Mouse (Mus musculus) hindbrain, embryonic 16.5 days (tissue): ENCODE results near the gene Dlx1. TPM values are rescaled to one million over a fixed set of nuclear protein-coding genes. Genes with fewer than 3 reads are reported as not detected.
A peak's percentile ranks its signal among the peaks of the same experiment; 100 is the strongest.

Experiments
- ATAC-seq: fragments of 200-750 bp; cut with Nextera tagmentation; 2 replicates; pipeline ENCODE4 v1.8.0; 2017; ENCODE audit warnings: moderate TSS enrichment, moderate library complexity
- H3K27ac ChIP-seq: fragments of 300-500 bp; sonication (generic); 2 replicates; pipeline ENCODE4 v1.5.1; 2014; ENCODE audit warnings: low read depth, mild to moderate bottlenecking, control low read depth, low read length, moderate library complexity
- H3K27me3 ChIP-seq: fragments of 300-500 bp; sonication (generic); replicated peaks from 2 replicates; pipeline ENCODE4 v1.6.1; 2014; ENCODE audit warnings: low read length; ENCODE audit not compliant: control insufficient read depth, insufficient read depth
- H3K36me3 ChIP-seq: fragments of 300-500 bp; sonication (generic); 2 replicates; pipeline ENCODE4 v1.6.1; 2014; ENCODE audit warnings: mild to moderate bottlenecking, low read length, moderate library complexity, mixed read lengths; ENCODE audit not compliant: control insufficient read depth, insufficient read depth
- H3K4me1 ChIP-seq: fragments of 300-500 bp; sonication (generic); 2 replicates; pipeline ENCODE4 v1.6.1; 2014; ENCODE audit warnings: low read depth, low read length; ENCODE audit not compliant: control insufficient read depth, insufficient read depth
- H3K4me2 ChIP-seq: fragments of 300-500 bp; sonication (generic); 2 replicates; pipeline ENCODE4 v1.6.1; 2014; ENCODE audit warnings: mild to moderate bottlenecking, low read length, control low read depth, moderate library complexity
- H3K4me3 ChIP-seq: fragments of 300-500 bp; sonication (generic); 2 replicates; pipeline ENCODE4 v1.5.1; 2014; ENCODE audit warnings: mild to moderate bottlenecking, low read length, control low read depth, moderate library complexity
- H3K9ac ChIP-seq: fragments of 300-500 bp; sonication (generic); 2 replicates; pipeline ENCODE4 v1.6.1; 2014; ENCODE audit warnings: low read depth, mild to moderate bottlenecking, control low read depth, low read length, moderate library complexity
- H3K9me3 ChIP-seq: fragments of 300-500 bp; sonication (generic); 2 replicates; pipeline ENCODE4 v1.6.1; 2014; ENCODE audit warnings: mild to moderate bottlenecking, low read length, moderate library complexity; ENCODE audit not compliant: control insufficient read depth
- WGBS: fragments of 180-500 bp; shearing (Covaris S2); extraction: QIAGEN DNeasy Blood & Tissue Kit; methylation state at CpG from one replicate; pipeline ENCODE4 v1.1.7; 2014; 5-methylcytosine and 5-hydroxymethylcytosine counted together
- polyA plus RNA-seq: library from polyadenylated mRNA; unstranded; fragments of >200 nt; fragmentation: Nextera tagmentation; extraction: Ambion mirVana; gene quantifications from 2 replicates; pipeline ENCODE4 v1.2.1, GENCODE M21; 2015

Gene Dlx1
- polyA plus RNA-seq, 1 experiment from 2014 or later = 0.09 TPM

- Histone ChIP-seq H3K9ac (no peak overlapping the region), H3K4me3 (no peak overlapping the region), H3K9me3 (no peaks in the 10 kb centered on the region), H3K27me3 (peaks cover 53% of the 10 kb centered on the region), H3K4me2 (no peak overlapping the region), H3K4me1 (peaks cover 5% of the 10 kb centered on the region), H3K36me3 (no peaks in the 10 kb centered on the region), H3K27ac (no peak overlapping the region)
- 1% methylated on average over 43 of the region's 43 CpGs for WGBS
- no peak for ATAC-seq
Observed at GRCm38 (mm10) chr2:71531990-71532970, 4.4 kb downstream of the Dlx1 start.

- 7% methylated on average over 5 of the region's 5 CpGs for WGBS
- Histone ChIP-seq H3K36me3 (no peaks in the 10 kb centered on the region), H3K27ac (no peak overlapping the region), H3K4me2 (no peak overlapping the region), H3K4me3 (no peak overlapping the region), H3K27me3 (peaks cover 54% of the 10 kb centered on the region), H3K9me3 (no peaks in the 10 kb centered on the region), H3K9ac (no peak overlapping the region), H3K4me1 (peaks cover 5% of the 10 kb centered on the region)
- ATAC-seq = no peak
Observed at GRCm38 (mm10) chr2:71533094-71533493, 5.2 kb downstream of the Dlx1 start.

- no peak overlapping the region for H3K9ac ChIP-seq
- no peaks in the 10 kb centered on the region for H3K36me3 ChIP-seq
- H3K27me3 ChIP-seq = peaks cover 55% of the 10 kb centered on the region
- no peak overlapping the region for H3K4me2 ChIP-seq
- peaks cover under 1% of the 10 kb centered on the region for H3K4me1 ChIP-seq
- no peak overlapping the region for H3K27ac ChIP-seq
- 2% methylated on average over 20 of the region's 20 CpGs for WGBS
- ATAC-seq = no peak
- H3K9me3 ChIP-seq = no peaks in the 10 kb centered on the region
- H3K4me3 ChIP-seq = no peak overlapping the region
Observed at GRCm38 (mm10) chr2:71534242-71535052, 6.5 kb downstream of the Dlx1 start.

- H3K4me3 ChIP-seq = 0 out of 2 replicates have a peak overlapping the region, but pooled peaks have one; percentile 4
- H3K4me1 ChIP-seq = peaks cover 4% of the 10 kb centered on the region; the same call in 1 of the 2 replicates
- no peak overlapping the region for H3K27ac ChIP-seq
- ATAC-seq = no peak
- WGBS = under 1% methylated on average over 44 of the region's 48 CpGs
- H3K9ac ChIP-seq = no peak overlapping the region
- no peaks in the 10 kb centered on the region for H3K36me3 ChIP-seq
- peak overlapping the region; percentile 15; the same call in 1 of the 2 replicates for H3K4me2 ChIP-seq
- H3K9me3 ChIP-seq = no peaks in the 10 kb centered on the region
- H3K27me3 ChIP-seq = peaks cover 56% of the 10 kb centered on the region
Observed at GRCm38 (mm10) chr2:71540611-71541417, 12.9 kb downstream of the Dlx1 start.

GRCm38 (mm10) chr2:71541418-71542226 lies 13.7 kb downstream of the Dlx1 start:
- Histone ChIP-seq H3K4me3 (no peak overlapping the region), H3K27me3 (peaks cover 56% of the 10 kb centered on the region), H3K4me2 (peak overlapping the region; percentile 15; the same call in 1 of the 2 replicates), H3K27ac (no peak overlapping the region), H3K36me3 (no peaks in the 10 kb centered on the region), H3K4me1 (peaks cover 12% of the 10 kb centered on the region), H3K9ac (no peak overlapping the region), H3K9me3 (no peaks in the 10 kb centered on the region)
- 4% methylated on average over 37 of the region's 37 CpGs for WGBS
- no peak for ATAC-seq

GRCm38 (mm10) chr2:71542227-71542815 lies 14.4 kb downstream of the Dlx1 start:
- WGBS = 7% methylated on average over 11 of the region's 11 CpGs
- no peaks in the 10 kb centered on the region for H3K9me3 ChIP-seq
- H3K4me1 ChIP-seq = peaks cover 16% of the 10 kb centered on the region
- no peak overlapping the region for H3K4me2 ChIP-seq
- H3K36me3 ChIP-seq = no peaks in the 10 kb centered on the region
- no peak overlapping the region for H3K9ac ChIP-seq
- peaks cover 53% of the 10 kb centered on the region for H3K27me3 ChIP-seq
- no peak for ATAC-seq
- no peak overlapping the region for H3K4me3 ChIP-seq
- no peak overlapping the region for H3K27ac ChIP-seq

GRCm38 (mm10) chr2:71542816-71543301 lies 14.9 kb downstream of the Dlx1 start:
- Histone ChIP-seq H3K4me2 (peak overlapping the region; percentile 12; the same call in 1 of the 2 replicates), H3K27me3 (peaks cover 52% of the 10 kb centered on the region), H3K4me3 (no peak overlapping the region), H3K4me1 (peaks cover 16% of the 10 kb centered on the region), H3K36me3 (no peaks in the 10 kb centered on the region), H3K9ac (no peak overlapping the region), H3K27ac (no peak overlapping the region), H3K9me3 (no peaks in the 10 kb centered on the region)
- ATAC-seq = peak; percentile 40
- WGBS = under 1% methylated on average over 29 of the region's 30 CpGs

GRCm38 (mm10) chr2:71543531-71543930 lies 15.6 kb downstream of the Dlx1 start:
- Histone ChIP-seq H3K4me2 (no peak overlapping the region), H3K9me3 (no peaks in the 10 kb centered on the region), H3K36me3 (no peaks in the 10 kb centered on the region), H3K4me3 (no peak overlapping the region), H3K9ac (no peak overlapping the region), H3K27me3 (peaks cover 47% of the 10 kb centered on the region), H3K27ac (no peak overlapping the region), H3K4me1 (peaks cover 16% of the 10 kb centered on the region)
- no peak for ATAC-seq
- 3% methylated on average over 9 of the region's 9 CpGs for WGBS
